Mouse (Mus musculus): ENCODE data around the gene Ankrd22.

GRCm38 (mm10) chr19:34181234-34181633 lies 15.4 kb upstream of the Ankrd22 start:
- TF ChIP-seq CTCF (IDR thresholded peaks at IDR 0.05; ENCODE audit: low read depth) (no peak), EP300 (IDR thresholded peaks at IDR 0.05; ENCODE audit: low read depth) (no peak)

Data from liver, embryonic 14.5 days (tissue).